Mouse (Mus musculus) embryo, embryonic 9.5 days (tissue): ENCODE measurements around the gene Rasl2-9.
"Not testable (repeated sequence)": the region's sequence is repeated elsewhere in the genome, so short reads cannot be mapped to it uniquely, and the experiment has no call there.

Experiments
- DNase-seq: peaks from one replicate; pipeline ENCODE4 v3.0.0-alpha.2; 2017; ENCODE audit errors: extremely low spot score

Rasl2-9 gene

GRCm38 (mm10) chr7:5125549-5126406, at the start of gene Rasl2-9:
Rasl2-9 (minus strand) TSS chr7:5125950.
- peak; percentile 76 for DNase-seq

- not testable (repeated sequence) for DNase-seq
Observed at GRCm38 (mm10) chr7:5149570-5149969, 23.8 kb upstream of the Rasl2-9 start, which contains the start of gene Vmn1r55. Vmn1r55 (minus strand) TSS chr7:5149670.

- DNase-seq, result no peak
Observed at GRCm38 (mm10) chr7:5125078-5125477, 672 bp downstream of the Rasl2-9 start.

- DNase-seq, result no peak
Observed at GRCm38 (mm10) chr7:5116850-5117249, 8.9 kb downstream of the Rasl2-9 start, which contains the start of gene Rfpl4. Rfpl4 (minus strand) TSS chr7:5116950.

GRCm38 (mm10) chr7:5112701-5113100, 13.0 kb downstream of the Rasl2-9 start:
- no peak for DNase-seq

- DNase-seq, result no peak
Observed at GRCm38 (mm10) chr7:5109301-5109700, 16.4 kb downstream of the Rasl2-9 start.

GRCm38 (mm10) chr7:5108272-5108671, 17.5 kb downstream of the Rasl2-9 start:
- no peak for DNase-seq

GRCm38 (mm10) chr7:5102564-5102963, 23.2 kb downstream of the Rasl2-9 start:
- no peak for DNase-seq

GRCm38 (mm10) chr7:5101066-5101663, 24.6 kb downstream of the Rasl2-9 start:
- no peak for DNase-seq

GRCm38 (mm10) chr7:5099796-5100195, 26.0 kb downstream of the Rasl2-9 start:
- no peak for DNase-seq

GRCm38 (mm10) chr7:5098769-5099168, 27.0 kb downstream of the Rasl2-9 start:
- DNase-seq, result no peak

GRCm38 (mm10) chr7:5092831-5093510, 32.8 kb downstream of the Rasl2-9 start:
- no peak for DNase-seq

- DNase-seq, result no peak
Observed at GRCm38 (mm10) chr7:5092381-5092780, 33.4 kb downstream of the Rasl2-9 start.

- DNase-seq, result no peak
Observed at GRCm38 (mm10) chr7:5091008-5091728, 34.6 kb downstream of the Rasl2-9 start.

GRCm38 (mm10) chr7:5089853-5090252, 35.9 kb downstream of the Rasl2-9 start:
- DNase-seq, result no peak

GRCm38 (mm10) chr7:5087886-5088285, 37.9 kb downstream of the Rasl2-9 start:
- no peak for DNase-seq

- no peak for DNase-seq
Observed at GRCm38 (mm10) chr7:5086921-5087440, 38.8 kb downstream of the Rasl2-9 start.

- DNase-seq, result no peak
Observed at GRCm38 (mm10) chr7:5085512-5085911, 40.2 kb downstream of the Rasl2-9 start.

GRCm38 (mm10) chr7:5083325-5084105, 42.2 kb downstream of the Rasl2-9 start:
- DNase-seq, result no peak

GRCm38 (mm10) chr7:5081939-5082338, 43.8 kb downstream of the Rasl2-9 start:
- DNase-seq, result no peak

GRCm38 (mm10) chr7:5081241-5081640, 44.5 kb downstream of the Rasl2-9 start:
- no peak for DNase-seq
